Mouse (Mus musculus) liver, adult 2 months (tissue): ENCODE results near the gene Bin2.

ENCODE experiments used
- CTCF ChIP-seq: fragments of 200-500 bp; IDR thresholded peaks from 2 replicates; pipeline ENCODE4 v1.5.1; 2011; ENCODE audit warnings: low read depth, low read length, control low read depth
- POLR2A ChIP-seq: fragments of 200-500 bp; IDR thresholded peaks from 2 replicates; pipeline ENCODE4 v1.6.1; 2011; ENCODE audit warnings: low read length, control low read depth; ENCODE audit not compliant: insufficient read depth; ENCODE audit errors: extremely low read depth

DNA sequence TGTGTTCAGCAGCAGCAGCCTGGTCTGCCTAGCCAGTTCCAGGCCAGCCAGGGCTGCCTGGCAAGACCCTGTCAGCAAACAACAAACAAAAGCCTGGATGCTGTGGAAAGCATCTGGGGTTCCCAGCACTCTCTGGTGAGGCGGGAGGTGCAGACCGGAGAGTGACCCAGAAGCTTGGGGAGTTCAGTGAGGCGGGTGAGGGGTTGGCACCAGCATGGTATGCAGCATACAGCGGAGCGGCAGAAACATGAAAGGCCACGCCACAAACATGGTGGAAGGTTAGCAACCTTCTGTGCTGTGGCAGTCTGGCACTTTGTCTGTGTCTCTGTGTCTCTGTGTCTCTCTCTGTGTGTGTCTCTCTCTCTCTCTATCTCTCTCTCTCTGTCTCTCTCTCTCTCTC lies 17.1 kb upstream of the Bin2 start:
- TF ChIP-seq CTCF (no peak), POLR2A (no peak)
